Mouse (Mus musculus): ENCODE results near the gene Tmem265.

GRCm38 (mm10) chr7:127513781-127514180 lies 47.4 kb upstream of the Tmem265 start:
- TF ChIP-seq CTCF (conservative IDR thresholded peaks at IDR 0.05; ENCODE audit: insufficient read depth, insufficient read length, low read depth, low read length) (no peak), POLR2A (IDR thresholded peaks at IDR 0.05; ENCODE audit: low read depth, low read length) (no peak)
